Mouse (Mus musculus) erythroblast, adult 5-6 weeks (primary cell): ENCODE data around the gene Antxr1. TPM values are rescaled to one million over a fixed set of nuclear protein-coding genes. Genes with fewer than 3 reads are reported as not detected.

Source experiments
- ATAC-seq: replicated peaks from 2 replicates; pipeline ENCODE4 v1.8.0; 2016; ENCODE audit warnings: moderate number of reproducible peaks, mild to moderate bottlenecking, moderate TSS enrichment, inconsistent platforms; ENCODE audit not compliant: poor library complexity, low FRiP score, severe bottlenecking
- total RNA-seq, 2 experiments: library from RNA; stranded (forward) in 1 of 2; stranded (reverse) in 1 of 2; fragments of 150-400 nt in 1 of 2; fragments of 200-764, 138-1000 nt in 1 of 2; gene quantifications; 2 replicates each; pipeline versions ENCODE4 v1.2.3 to v1.2.4; 2015 to 2017; ENCODE audit warnings: low replicate concordance in 2 of 2

The Antxr1 gene
- total RNA-seq, 2 experiments from 2014 or later = not detected

- ATAC-seq = no peak
Observed at GRCm38 (mm10) chr6:87206790-87207189, 128.8 kb downstream of the Antxr1 start.

GRCm38 (mm10) chr6:87203467-87203866, 132.2 kb downstream of the Antxr1 start:
- no peak for ATAC-seq

GRCm38 (mm10) chr6:87203065-87203464, 132.6 kb downstream of the Antxr1 start:
- ATAC-seq = no peak

GRCm38 (mm10) chr6:87202048-87202605, 133.5 kb downstream of the Antxr1 start:
- ATAC-seq = no peak

- no peak for ATAC-seq
Observed at GRCm38 (mm10) chr6:87189755-87190154, 145.9 kb downstream of the Antxr1 start.

GRCm38 (mm10) chr6:87186988-87187387, 148.6 kb downstream of the Antxr1 start:
- no peak for ATAC-seq

GRCm38 (mm10) chr6:87184418-87184817, 151.2 kb downstream of the Antxr1 start:
- peak; percentile 70 for ATAC-seq

- ATAC-seq = peak; percentile 90
Observed at GRCm38 (mm10) chr6:87183981-87184380, 151.6 kb downstream of the Antxr1 start.

GRCm38 (mm10) chr6:87183159-87183558, 152.5 kb downstream of the Antxr1 start:
- ATAC-seq = no peak

- ATAC-seq = no peak
Observed at GRCm38 (mm10) chr6:87182736-87183135, 152.9 kb downstream of the Antxr1 start.

GRCm38 (mm10) chr6:87171461-87171860, 164.2 kb downstream of the Antxr1 start:
- ATAC-seq = no peak

- ATAC-seq = no peak
Observed at GRCm38 (mm10) chr6:87170875-87171274, 164.7 kb downstream of the Antxr1 start.

GRCm38 (mm10) chr6:87170277-87170676, 165.3 kb downstream of the Antxr1 start:
- ATAC-seq = peak; percentile 83

GRCm38 (mm10) chr6:87168021-87168420, 167.6 kb downstream of the Antxr1 start:
- ATAC-seq = no peak

- ATAC-seq = no peak
Observed at GRCm38 (mm10) chr6:87166673-87167305, 168.8 kb downstream of the Antxr1 start.

GRCm38 (mm10) chr6:87165536-87166311, 169.9 kb downstream of the Antxr1 start:
- no peak for ATAC-seq

GRCm38 (mm10) chr6:87161391-87162263, 174.0 kb downstream of the Antxr1 start:
- no peak for ATAC-seq

- no peak for ATAC-seq
Observed at GRCm38 (mm10) chr6:87160196-87160595, 175.4 kb downstream of the Antxr1 start.

GRCm38 (mm10) chr6:87158062-87158623, 177.5 kb downstream of the Antxr1 start:
- ATAC-seq = no peak

- no peak for ATAC-seq
Observed at GRCm38 (mm10) chr6:87153836-87154235, 181.8 kb downstream of the Antxr1 start.
